Mouse (Mus musculus) heart, embryonic 14.5 days (tissue): ENCODE data around the gene Ltf. TPM values are rescaled to one million over a fixed set of nuclear protein-coding genes. Genes with fewer than 3 reads are reported as not detected.

Experiments
- ATAC-seq: fragments of 200-750 bp; cut with Nextera tagmentation; 2 replicates; pipeline ENCODE4 v1.8.0; 2017; ENCODE audit warnings: low read depth, moderate TSS enrichment; ENCODE audit not compliant: insufficient number of reproducible peaks, insufficient read depth, low FRiP score
- H3K27ac ChIP-seq, 2 experiments: fragments of 200-500 bp in 1 of 2; fragments of 300-500 bp in 1 of 2; sonication (generic) in 1 of 2; replicated peaks in 1 of 2; 2 replicates each; pipeline ENCODE4 v1.5.1; 2012 to 2014; ENCODE audit warnings: low read depth in 2 of 2, low read length in 2 of 2, control low read depth in 1 of 2, mild to moderate bottlenecking in 1 of 2, mixed read lengths in 1 of 2; ENCODE audit not compliant: control insufficient read depth in 1 of 2, insufficient read depth in 1 of 2
- H3K27me3 ChIP-seq: fragments of 300-500 bp; sonication (generic); 2 replicates; pipeline ENCODE4 v1.6.1; 2014; ENCODE audit warnings: mild to moderate bottlenecking, low read length, control low read depth; ENCODE audit not compliant: control insufficient read depth, insufficient read depth
- H3K36me3 ChIP-seq: fragments of 300-500 bp; sonication (generic); 2 replicates; pipeline ENCODE4 v1.6.1; 2014; ENCODE audit warnings: mild to moderate bottlenecking, control low read depth, low read length, mixed read lengths; ENCODE audit not compliant: control insufficient read depth, insufficient read depth
- H3K4me1 ChIP-seq, 2 experiments: fragments of 200-500 bp in 1 of 2; fragments of 300-500 bp in 1 of 2; sonication (generic) in 1 of 2; 2 replicates each; pipeline ENCODE4 v1.6.1; 2012 to 2014; ENCODE audit warnings: low read length in 2 of 2, control low read depth in 1 of 2, mixed read lengths in 1 of 2; ENCODE audit not compliant: control insufficient read depth in 2 of 2, insufficient read depth in 2 of 2
- H3K4me2 ChIP-seq: fragments of 300-500 bp; sonication (generic); 2 replicates; pipeline ENCODE4 v1.6.1; 2014; ENCODE audit warnings: mild to moderate bottlenecking, low read length
- H3K4me3 ChIP-seq, 2 experiments: fragments of 200-500 bp in 1 of 2; fragments of 300-500 bp in 1 of 2; sonication (generic) in 1 of 2; 2 replicates each; pipeline ENCODE4 v1.5.1; 2012 to 2014; ENCODE audit warnings: low read length in 2 of 2, mild to moderate bottlenecking in 2 of 2, control low read depth in 1 of 2, low read depth in 1 of 2, moderate library complexity in 1 of 2; ENCODE audit not compliant: control insufficient read depth in 1 of 2, insufficient read depth in 1 of 2
- H3K9ac ChIP-seq: fragments of 300-500 bp; sonication (generic); 2 replicates; pipeline ENCODE4 v1.6.1; 2014; ENCODE audit warnings: mild to moderate bottlenecking, low read length
- H3K9me3 ChIP-seq: fragments of 300-500 bp; sonication (generic); 2 replicates; pipeline ENCODE4 v1.6.1; 2016; ENCODE audit warnings: low read length, control low read depth; ENCODE audit not compliant: control insufficient read depth
- WGBS: fragments of 180-500 bp; shearing (Covaris S2); extraction: QIAGEN DNeasy Blood & Tissue Kit; methylation state at CpG from one replicate; pipeline ENCODE4 v1.1.7; 2014; 5-methylcytosine and 5-hydroxymethylcytosine counted together
- polyA plus RNA-seq: library from polyadenylated mRNA; unstranded; fragments of >200 nt; fragmentation: Nextera tagmentation; extraction: Ambion mirVana; gene quantifications from 2 replicates; pipeline ENCODE4 v1.2.1, GENCODE M21; 2014

Gene Ltf
- polyA plus RNA-seq, 1 experiment from 2014 or later, result 1.6 TPM

DNA sequence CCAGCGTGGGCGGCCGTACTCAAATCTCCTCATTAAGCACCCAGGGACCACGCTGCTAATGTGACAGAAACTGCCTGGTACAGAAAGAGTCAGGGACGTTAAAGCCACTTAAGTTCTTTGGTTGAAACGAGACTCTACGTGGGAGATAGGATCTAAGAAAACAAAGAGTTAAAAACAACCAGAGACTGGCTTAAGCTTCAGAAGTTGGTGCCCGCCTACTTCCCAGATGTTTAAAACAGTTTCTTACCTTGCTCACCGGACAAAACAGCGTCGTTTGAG is 37.4 kb downstream of the Ltf start:
- H3K27me3 ChIP-seq, result no peaks in the 10 kb centered on the region
- H3K4me2 ChIP-seq, result peak overlapping the region; percentile 83
- peak overlapping the region; percentile 58 to 70 for H3K4me3 ChIP-seq
- no peaks in the 10 kb centered on the region for H3K9me3 ChIP-seq
- peaks cover 18 to 24% of the 10 kb centered on the region in 2 experiments for H3K4me1 ChIP-seq
- H3K9ac ChIP-seq, result peak overlapping the region; percentile 75
- ATAC-seq, result no peak
- no peaks in the 10 kb centered on the region for H3K36me3 ChIP-seq
- WGBS, result 3% methylated on average over 11 of the region's 11 CpGs
- peak overlapping the region; percentile 47 to 50; a peak in 3 of 4 replicates for H3K27ac ChIP-seq

DNA sequence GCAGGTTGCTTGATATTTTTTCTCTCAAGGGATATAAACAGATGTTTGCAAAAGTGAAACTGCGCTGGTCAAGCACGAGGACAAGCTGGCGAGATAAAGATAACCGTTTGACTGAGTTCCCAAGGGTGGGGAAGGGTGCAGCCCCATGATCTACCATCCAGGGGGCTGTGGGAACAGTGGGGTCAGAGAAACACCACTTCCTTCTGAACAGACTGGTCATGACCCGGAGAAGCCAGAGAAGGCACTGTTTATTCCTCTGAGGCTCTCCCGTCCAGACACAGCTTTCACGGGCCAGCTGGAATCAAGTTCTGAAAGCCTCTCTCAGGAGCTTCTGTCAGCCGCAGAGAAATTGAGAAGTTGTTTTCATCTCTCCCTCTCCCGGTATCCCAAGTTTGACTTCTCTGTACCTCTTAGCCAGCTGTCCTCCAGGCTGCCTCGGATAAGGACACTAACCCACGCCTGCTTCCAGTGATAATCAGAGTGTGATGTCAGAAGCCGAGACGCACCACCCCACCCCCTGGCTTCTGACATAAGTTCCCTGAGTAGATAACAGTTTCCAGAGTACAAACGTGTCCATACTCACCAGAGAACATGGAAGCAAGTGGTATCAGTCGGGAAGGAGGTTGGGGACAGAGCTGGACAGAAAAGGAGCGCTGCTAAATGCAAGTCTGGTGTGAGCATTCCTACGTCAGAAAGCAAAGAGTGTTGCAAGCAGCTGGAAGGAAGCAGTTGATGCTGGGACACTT is 37.9 kb downstream of the Ltf start, which contains the start of gene Ccrl2:
Gene Ccrl2, minus strand, starts transcription at position 722 of the 746 bp plus-strand sequence.
- H3K9me3 ChIP-seq, result no peaks in the 10 kb centered on the region
- ATAC-seq, result peak; percentile 52; the same call in 1 of the 2 replicates
- peak within 1 kb of the TSS; percentile 47 to 50 for H3K27ac ChIP-seq
- H3K4me1 ChIP-seq, result peaks cover 18 to 23% of the 10 kb centered on the region in 2 experiments
- H3K9ac ChIP-seq, result peak within 1 kb of the TSS; percentile 75
- peak within 1 kb of the TSS; percentile 83 for H3K4me2 ChIP-seq
- peak within 1 kb of the TSS; percentile 58 to 70 for H3K4me3 ChIP-seq
- 3% methylated on average over 17 of the region's 17 CpGs for WGBS
- H3K36me3 ChIP-seq, result no peaks in the 10 kb centered on the region
- H3K27me3 ChIP-seq, result no peaks in the 10 kb centered on the region

DNA sequence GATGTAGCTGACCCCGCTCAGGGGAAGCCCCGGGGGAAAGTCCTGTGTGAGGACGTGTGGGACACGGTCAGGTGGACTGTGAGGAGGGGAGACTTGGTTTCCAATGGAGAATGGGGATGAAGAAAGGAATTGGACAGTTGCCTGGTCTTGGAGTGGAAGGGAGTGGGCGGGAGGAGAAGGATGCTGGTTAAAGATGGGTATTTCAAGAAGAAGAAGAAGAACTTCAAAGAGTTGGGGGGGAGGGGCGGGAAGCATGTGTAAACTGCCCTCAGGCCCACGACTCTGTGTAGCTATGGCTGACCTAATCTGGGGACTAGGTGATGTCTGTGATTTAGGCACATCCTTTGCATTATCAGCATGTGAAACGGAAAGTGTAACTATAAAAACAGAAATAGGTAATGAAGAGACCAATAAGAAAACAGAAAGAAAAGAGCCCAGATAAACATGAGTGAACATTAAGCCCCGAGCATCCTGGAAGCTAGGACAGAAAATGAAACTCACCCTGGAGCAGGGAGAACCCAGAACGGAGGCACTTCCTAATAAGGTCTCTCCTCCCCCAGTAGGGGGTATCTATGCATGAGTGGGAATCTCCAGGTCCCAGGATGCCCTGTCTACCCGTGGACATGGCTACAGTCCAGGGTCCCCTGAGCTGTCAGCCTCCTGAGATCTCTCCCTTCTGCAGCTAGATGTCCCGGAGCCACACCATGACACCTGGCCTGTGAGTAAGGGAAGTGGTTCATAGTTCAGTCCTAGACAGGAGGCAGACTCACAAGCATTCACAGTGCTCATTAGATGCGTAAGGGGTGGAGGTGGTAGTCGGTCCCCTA is 38.7 kb downstream of the Ltf start:
- 45% methylated on average over 14 of the region's 14 CpGs for WGBS
- Histone ChIP-seq H3K4me3 (peak overlapping the region; percentile 58 to 70; a peak in 3 of 4 replicates), H3K9me3 (no peaks in the 10 kb centered on the region), H3K9ac (peak overlapping the region; percentile 75; the same call in 1 of the 2 replicates), H3K27me3 (no peaks in the 10 kb centered on the region), H3K36me3 (no peaks in the 10 kb centered on the region), H3K27ac (peak overlapping the region; percentile 47 to 50; a peak in 3 of 4 replicates), H3K4me2 (peak overlapping the region; percentile 83), H3K4me1 (peaks cover 18 to 23% of the 10 kb centered on the region in 2 experiments)
- no peak for ATAC-seq

DNA sequence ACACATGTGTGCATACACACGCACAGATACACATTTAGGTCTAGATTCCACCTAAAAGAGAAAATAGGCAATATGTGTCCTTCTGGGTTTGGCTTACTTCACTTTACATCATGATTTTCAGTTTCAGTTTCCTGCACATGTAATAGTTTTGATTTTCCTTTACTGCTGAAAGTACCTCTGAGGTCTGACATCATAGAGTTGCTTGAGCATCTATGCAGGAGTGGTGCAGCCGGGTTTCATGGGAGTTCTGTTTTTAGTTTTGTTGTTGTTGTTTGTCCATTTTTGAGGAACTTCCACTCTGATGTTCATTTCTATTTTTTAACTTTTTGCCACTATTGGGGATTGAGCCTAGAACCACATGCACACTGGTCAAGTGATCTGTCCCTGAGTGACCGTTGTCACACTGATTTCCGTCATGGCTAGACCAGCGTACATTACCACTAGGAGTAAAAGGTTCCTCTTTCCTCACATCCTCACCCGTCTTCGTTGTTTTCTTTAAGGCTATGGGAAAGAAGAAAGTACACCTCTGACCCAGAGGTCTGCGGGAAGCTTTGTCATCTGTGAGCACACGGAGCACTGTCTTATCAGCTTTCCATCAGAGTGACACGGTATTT is 40.0 kb downstream of the Ltf start:
- Histone ChIP-seq H3K9ac (no peak overlapping the region), H3K4me2 (no peak overlapping the region), H3K4me1 (peaks cover 18 to 23% of the 10 kb centered on the region in 2 experiments), H3K36me3 (no peaks in the 10 kb centered on the region), H3K4me3 (no peak overlapping the region), H3K27me3 (no peaks in the 10 kb centered on the region), H3K27ac (no peak overlapping the region), H3K9me3 (no peaks in the 10 kb centered on the region)
- WGBS, result 70% methylated on average over 10 of the region's 10 CpGs
- no peak for ATAC-seq

DNA sequence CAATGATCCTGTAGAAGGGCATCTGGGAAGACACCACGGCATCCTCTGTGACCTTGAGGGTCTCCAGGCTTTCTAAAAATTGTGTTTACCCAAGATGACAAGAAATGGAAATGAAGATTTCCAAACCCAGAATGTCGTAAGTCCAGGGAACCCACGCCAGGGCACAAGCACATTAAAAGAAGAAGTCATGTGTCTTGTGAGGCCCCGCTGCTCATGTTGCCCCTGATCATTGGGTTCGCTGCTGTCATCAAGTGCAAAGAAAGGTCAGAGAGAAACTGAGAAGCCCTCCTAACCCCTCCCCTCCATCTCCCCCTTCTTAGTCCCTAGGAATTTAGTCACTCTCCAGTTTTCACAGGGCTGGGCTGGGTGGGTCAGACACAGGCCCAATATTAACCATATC is 43.8 kb downstream of the Ltf start:
- ATAC-seq, result no peak
- 76% methylated on average over 5 of the region's 5 CpGs for WGBS

DNA sequence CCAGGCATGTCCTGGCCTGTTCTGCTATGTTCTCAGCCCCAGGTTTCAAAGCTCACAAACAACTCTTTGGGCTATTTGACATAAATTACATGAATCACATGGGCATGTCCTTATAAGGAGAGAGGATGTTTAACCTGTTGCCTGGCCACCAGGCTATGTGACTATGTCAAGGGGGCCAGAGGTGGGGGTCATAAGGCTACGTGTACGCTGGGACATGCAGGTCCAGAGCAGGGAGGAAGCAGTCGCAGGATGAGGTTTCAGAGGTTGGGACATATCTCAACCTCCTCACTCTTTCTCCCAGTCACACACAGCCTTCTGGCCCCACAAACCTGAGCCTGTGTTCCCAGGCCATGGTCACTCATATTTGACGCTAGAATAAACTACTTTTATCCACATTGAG is 48.0 kb downstream of the Ltf start:
- no peaks in the 10 kb centered on the region for H3K4me1 ChIP-seq
- H3K4me3 ChIP-seq, result no peak overlapping the region
- no peaks in the 10 kb centered on the region for H3K27me3 ChIP-seq
- 82% methylated on average over 4 of the region's 4 CpGs for WGBS
- H3K4me2 ChIP-seq, result no peak overlapping the region
- H3K36me3 ChIP-seq, result no peaks in the 10 kb centered on the region
- ATAC-seq, result no peak
- H3K9ac ChIP-seq, result no peak overlapping the region
- H3K9me3 ChIP-seq, result no peaks in the 10 kb centered on the region
- no peak overlapping the region for H3K27ac ChIP-seq

More for the DNA sequence above, 43.8 kb downstream of the Ltf start:
- Histone ChIP-seq H3K36me3 (no peaks in the 10 kb centered on the region), H3K27ac (no peak overlapping the region), H3K4me3 (no peak overlapping the region), H3K9ac (no peak overlapping the region), H3K4me2 (no peak overlapping the region), H3K4me1 (no peaks in the 10 kb centered on the region), H3K9me3 (no peaks in the 10 kb centered on the region), H3K27me3 (no peaks in the 10 kb centered on the region)

DNA sequence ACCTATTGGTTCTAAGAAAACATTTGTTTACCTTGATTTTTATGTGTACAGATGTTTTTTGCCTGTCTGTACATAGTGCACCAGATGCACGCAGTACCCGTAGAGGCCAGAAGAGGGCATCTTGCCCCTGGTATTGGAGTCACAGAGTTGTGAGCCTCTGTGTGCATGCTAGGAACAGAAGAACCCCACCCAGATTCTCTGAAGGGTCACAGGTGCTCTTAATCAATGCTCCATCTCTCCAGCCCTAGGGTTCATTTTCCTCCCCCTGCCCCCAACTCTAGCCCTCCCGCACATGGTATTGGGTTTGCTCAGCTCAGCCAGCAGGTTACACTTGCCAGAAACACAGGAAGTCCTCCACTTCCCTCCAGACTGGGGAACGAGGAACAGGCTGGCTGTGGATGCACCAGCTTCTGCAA is 51.5 kb downstream of the Ltf start:
- Histone ChIP-seq H3K27me3 (no peaks in the 10 kb centered on the region), H3K4me1 (no peaks in the 10 kb centered on the region), H3K9ac (no peak overlapping the region), H3K4me2 (no peak overlapping the region), H3K36me3 (no peaks in the 10 kb centered on the region), H3K27ac (no peak overlapping the region), H3K9me3 (peaks cover 10% of the 10 kb centered on the region), H3K4me3 (no peak overlapping the region)
- ATAC-seq, result no peak
- 24% methylated on average over 4 of the region's 4 CpGs for WGBS
